Mouse (Mus musculus) embryonic fibroblast, embryonic 13.5 days (primary cell): Measurements from ENCODE around the gene Slc18a2.

Source experiments
- CTCF ChIP-seq: IDR thresholded peaks from 2 replicates; pipeline ENCODE4 v1.5.1; 2011; ENCODE audit warnings: mild to moderate bottlenecking, control low read depth, low read length, moderate library complexity, borderline replicate concordance; ENCODE audit not compliant: insufficient read depth
- POLR2A ChIP-seq: IDR thresholded peaks from 2 replicates; pipeline ENCODE4 v1.6.1; 2011; ENCODE audit warnings: low read depth, mild to moderate bottlenecking, control low read depth, low read length, moderate library complexity

DNA sequence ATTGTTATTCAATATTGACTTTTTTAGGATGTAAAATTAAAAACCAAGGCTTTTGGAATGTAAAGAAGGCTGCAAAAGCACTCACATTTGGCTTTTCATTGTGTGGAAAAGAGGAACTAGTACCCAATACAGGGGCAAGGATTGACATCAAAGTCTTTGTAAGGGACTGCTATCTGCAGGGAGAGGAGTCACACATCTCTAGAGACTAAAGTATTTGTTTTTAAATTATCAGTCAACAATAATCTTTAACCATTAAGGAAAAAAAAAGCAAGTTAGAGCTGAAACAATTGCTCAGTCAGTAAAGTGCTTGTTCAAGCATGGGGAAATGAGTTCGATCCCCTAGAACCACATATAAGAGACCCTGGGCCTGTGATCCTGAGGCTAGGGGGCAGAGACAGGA is 76.0 kb downstream of the Slc18a2 start:
- TF ChIP-seq CTCF (no peak), POLR2A (no peak)
